Mouse (Mus musculus): Measurements from ENCODE around the gene Spata21. TPM values are rescaled to one million over a fixed set of nuclear protein-coding genes. Genes with fewer than 3 reads are reported as not detected.

Gene Spata21
- polyA plus RNA-seq, 1 experiment from 2014 or later, result 0.12 TPM

GRCm38 (mm10) chr4:141113831-141114230 lies 25.7 kb downstream of the Spata21 start:
- TF ChIP-seq CTCF (IDR thresholded peaks at IDR 0.05; ENCODE audit: low read depth), result no peak
- H3K36me3 ChIP-seq (ENCODE audit: control insufficient read depth, insufficient read depth), result peaks cover 77% of the 10 kb centered on the region
- H3K9ac ChIP-seq (ENCODE audit: low read depth, low read length), result no peak overlapping the region
- ATAC-seq, result no peak
- no peak overlapping the region for H3K27ac ChIP-seq (ENCODE audit: low read depth, low read length)
- H3K4me2 ChIP-seq (replicated peaks; ENCODE audit: low read depth), result no peak overlapping the region
- 58% methylated on average over 7 of the region's 7 CpGs for WGBS
- H3K4me3 ChIP-seq (ENCODE audit: low read depth, low read length), result no peak overlapping the region
- H3K27me3 ChIP-seq (replicated peaks; ENCODE audit: control insufficient read depth, insufficient read depth, low read length), result no peaks in the 10 kb centered on the region
- no peaks in the 10 kb centered on the region for H3K4me1 ChIP-seq (replicated peaks; ENCODE audit: control insufficient read depth, insufficient read depth, low read length)
- H3K9me3 ChIP-seq (ENCODE audit: control insufficient read depth), result no peaks in the 10 kb centered on the region

DNA sequence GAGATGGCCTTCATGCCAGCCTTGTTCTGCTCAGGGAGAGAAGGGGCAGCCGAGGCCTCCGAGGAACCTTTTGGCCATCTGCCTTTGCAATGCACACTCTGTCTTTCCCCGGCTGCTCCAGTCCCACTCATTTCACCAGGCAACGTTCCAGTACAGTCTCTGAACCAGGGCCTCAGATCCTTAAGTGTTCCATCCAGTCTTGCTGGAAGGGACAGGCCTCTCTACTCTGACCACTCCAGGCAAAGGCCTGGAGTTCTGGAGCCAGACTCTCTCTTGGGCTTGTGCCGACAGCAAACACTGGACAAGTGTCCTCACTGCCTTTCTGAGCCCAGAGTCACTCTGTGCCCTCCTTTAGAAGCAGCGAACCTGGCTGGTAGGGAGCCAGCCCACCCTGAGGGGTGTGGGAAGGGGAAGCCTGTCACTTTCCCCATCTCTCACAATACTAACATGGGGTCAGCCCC lies 26.4 kb downstream of the Spata21 start:
- Histone ChIP-seq H3K9me3 (ENCODE audit: control insufficient read depth) (no peaks in the 10 kb centered on the region), H3K27ac (ENCODE audit: low read depth, low read length) (0 out of 2 replicates have a peak overlapping the region, but pooled peaks have one; percentile 31), H3K9ac (ENCODE audit: low read depth, low read length) (no peak overlapping the region), H3K36me3 (ENCODE audit: control insufficient read depth, insufficient read depth) (peaks cover 77% of the 10 kb centered on the region), H3K4me1 (replicated peaks; ENCODE audit: control insufficient read depth, insufficient read depth, low read length) (no peaks in the 10 kb centered on the region), H3K4me2 (replicated peaks; ENCODE audit: low read depth) (no peak overlapping the region), H3K4me3 (ENCODE audit: low read depth, low read length) (no peak overlapping the region), H3K27me3 (replicated peaks; ENCODE audit: control insufficient read depth, insufficient read depth, low read length) (no peaks in the 10 kb centered on the region)
- no peak for ATAC-seq
- 82% methylated on average over 6 of the region's 6 CpGs for WGBS
- no peak for TF ChIP-seq CTCF (IDR thresholded peaks at IDR 0.05; ENCODE audit: low read depth)

DNA sequence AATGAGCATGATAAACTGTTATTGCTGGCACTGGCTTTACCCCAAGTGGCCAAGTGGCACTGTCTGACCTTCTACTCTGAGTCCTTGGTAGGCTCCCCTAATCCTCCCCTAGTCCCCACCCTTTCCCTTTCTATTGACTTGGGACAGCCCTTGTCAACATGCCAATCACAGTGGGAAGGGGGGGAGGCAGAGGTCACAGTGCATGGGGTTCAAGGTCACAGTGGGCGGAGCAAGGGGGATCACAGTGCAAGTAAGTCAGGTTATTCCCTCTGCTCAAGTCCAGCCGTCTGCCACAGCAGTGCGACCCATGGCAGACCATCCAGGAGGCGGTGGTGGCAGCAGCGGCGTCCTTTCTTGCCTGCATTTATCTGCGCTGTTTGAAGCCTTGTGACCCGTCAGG lies 27.3 kb downstream of the Spata21 start:
- TF ChIP-seq CTCF (IDR thresholded peaks at IDR 0.05; ENCODE audit: low read depth), result no peak
- Histone ChIP-seq H3K36me3 (ENCODE audit: control insufficient read depth, insufficient read depth) (peaks cover 74% of the 10 kb centered on the region), H3K27me3 (replicated peaks; ENCODE audit: control insufficient read depth, insufficient read depth, low read length) (no peaks in the 10 kb centered on the region), H3K9ac (ENCODE audit: low read depth, low read length) (no peak overlapping the region), H3K4me3 (ENCODE audit: low read depth, low read length) (no peak overlapping the region), H3K4me2 (replicated peaks; ENCODE audit: low read depth) (no peak overlapping the region), H3K4me1 (replicated peaks; ENCODE audit: control insufficient read depth, insufficient read depth, low read length) (no peaks in the 10 kb centered on the region), H3K27ac (ENCODE audit: low read depth, low read length) (no peak overlapping the region), H3K9me3 (ENCODE audit: control insufficient read depth) (no peaks in the 10 kb centered on the region)
- WGBS, result 77% methylated on average over 8 of the region's 8 CpGs
- no peak for ATAC-seq

DNA sequence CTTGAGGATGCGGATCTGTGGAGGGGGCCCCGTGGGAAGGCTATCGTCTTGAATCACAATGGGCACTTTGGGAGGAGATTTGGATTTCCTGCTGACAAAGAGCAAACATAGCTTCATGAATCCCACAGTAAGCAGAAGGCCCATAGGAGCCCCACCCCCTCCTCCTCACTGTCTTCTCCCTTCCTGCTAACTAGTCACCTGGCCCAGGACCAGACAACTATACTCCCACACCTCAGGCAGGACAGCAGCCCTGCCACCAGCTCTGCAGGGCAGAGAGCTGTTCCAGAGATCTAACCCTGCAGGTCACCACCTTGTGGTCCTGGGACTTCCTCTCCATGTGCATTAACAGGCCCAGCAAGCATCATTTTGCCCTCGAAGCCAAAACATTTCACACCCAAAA lies 30.6 kb downstream of the Spata21 start:
- TF ChIP-seq CTCF (IDR thresholded peaks at IDR 0.05; ENCODE audit: low read depth), result no peak
- no peak overlapping the region for H3K9ac ChIP-seq (ENCODE audit: low read depth, low read length)
- no peak overlapping the region for H3K4me2 ChIP-seq (replicated peaks; ENCODE audit: low read depth)
- no peak overlapping the region for H3K27ac ChIP-seq (ENCODE audit: low read depth, low read length)
- H3K9me3 ChIP-seq (ENCODE audit: control insufficient read depth), result no peaks in the 10 kb centered on the region
- 45% methylated on average over 4 of the region's 4 CpGs for WGBS
- no peaks in the 10 kb centered on the region for H3K27me3 ChIP-seq (replicated peaks; ENCODE audit: control insufficient read depth, insufficient read depth, low read length)
- no peak for ATAC-seq
- no peak overlapping the region for H3K4me3 ChIP-seq (ENCODE audit: low read depth, low read length)
- H3K4me1 ChIP-seq (replicated peaks; ENCODE audit: control insufficient read depth, insufficient read depth, low read length), result no peaks in the 10 kb centered on the region
- H3K36me3 ChIP-seq (ENCODE audit: control insufficient read depth, insufficient read depth), result peaks cover 56% of the 10 kb centered on the region

DNA sequence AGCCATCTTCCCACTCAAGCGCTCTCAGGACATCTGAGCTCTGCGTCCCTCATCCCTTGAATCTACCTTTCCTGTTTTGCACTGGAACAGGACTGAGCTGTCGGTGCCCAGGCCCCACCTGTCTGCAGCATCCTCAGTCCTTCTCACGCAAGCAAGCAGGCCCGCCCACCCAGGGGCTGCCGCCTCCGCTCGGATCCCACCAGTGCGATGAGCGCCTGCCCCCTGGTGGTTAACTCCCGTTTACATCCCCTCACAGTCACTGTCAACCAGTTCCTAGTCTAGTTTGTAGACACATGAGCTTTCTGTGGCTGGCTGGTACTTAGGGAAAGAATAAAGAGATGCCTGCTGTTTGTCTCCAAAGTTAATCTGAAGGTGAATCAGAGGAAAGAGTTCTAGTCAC lies 32.6 kb downstream of the Spata21 start:
- Histone ChIP-seq H3K4me3 (ENCODE audit: low read depth, low read length) (no peak overlapping the region), H3K36me3 (ENCODE audit: control insufficient read depth, insufficient read depth) (peaks cover 42% of the 10 kb centered on the region), H3K27ac (ENCODE audit: low read depth, low read length) (no peak overlapping the region), H3K4me2 (replicated peaks; ENCODE audit: low read depth) (no peak overlapping the region), H3K9me3 (ENCODE audit: control insufficient read depth) (no peaks in the 10 kb centered on the region), H3K27me3 (replicated peaks; ENCODE audit: control insufficient read depth, insufficient read depth, low read length) (no peaks in the 10 kb centered on the region), H3K4me1 (replicated peaks; ENCODE audit: control insufficient read depth, insufficient read depth, low read length) (no peaks in the 10 kb centered on the region; the same call in 1 of the 2 replicates), H3K9ac (ENCODE audit: low read depth, low read length) (no peak overlapping the region)
- 23% methylated on average over 11 of the region's 11 CpGs for WGBS
- ATAC-seq, result no peak
- peak; percentile 88 for TF ChIP-seq CTCF (IDR thresholded peaks at IDR 0.05; ENCODE audit: low read depth)

DNA sequence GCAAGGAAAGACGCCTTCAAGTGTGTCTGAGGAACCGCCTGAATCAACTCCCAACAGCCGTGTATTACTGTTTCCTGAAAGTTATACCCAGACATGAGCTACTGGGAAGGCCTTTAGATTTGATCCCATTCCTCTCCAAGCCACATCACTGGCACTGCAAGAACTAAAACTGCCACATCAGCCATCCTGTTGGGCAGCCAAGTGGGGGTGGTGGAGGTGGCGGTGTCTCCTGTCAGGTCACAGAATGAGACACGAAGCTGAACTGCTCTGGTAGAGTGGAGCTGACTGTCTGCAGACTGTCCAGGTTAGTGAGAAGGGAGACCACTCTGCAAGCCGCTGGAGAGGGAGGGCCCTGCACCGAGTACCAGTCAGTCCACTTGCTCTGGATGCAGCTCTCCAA lies 34.5 kb downstream of the Spata21 start:
- Histone ChIP-seq H3K27me3 (replicated peaks; ENCODE audit: control insufficient read depth, insufficient read depth, low read length) (no peaks in the 10 kb centered on the region), H3K4me3 (ENCODE audit: low read depth, low read length) (no peak overlapping the region), H3K27ac (ENCODE audit: low read depth, low read length) (no peak overlapping the region), H3K4me1 (replicated peaks; ENCODE audit: control insufficient read depth, insufficient read depth, low read length) (no peaks in the 10 kb centered on the region; the same call in 1 of the 2 replicates), H3K4me2 (replicated peaks; ENCODE audit: low read depth) (no peak overlapping the region), H3K9me3 (ENCODE audit: control insufficient read depth) (no peaks in the 10 kb centered on the region), H3K9ac (ENCODE audit: low read depth, low read length) (no peak overlapping the region), H3K36me3 (ENCODE audit: control insufficient read depth, insufficient read depth) (peaks cover 22% of the 10 kb centered on the region)
- no peak for ATAC-seq
- TF ChIP-seq CTCF (IDR thresholded peaks at IDR 0.05; ENCODE audit: low read depth), result no peak
- 68% methylated on average over 7 of the region's 7 CpGs for WGBS

DNA sequence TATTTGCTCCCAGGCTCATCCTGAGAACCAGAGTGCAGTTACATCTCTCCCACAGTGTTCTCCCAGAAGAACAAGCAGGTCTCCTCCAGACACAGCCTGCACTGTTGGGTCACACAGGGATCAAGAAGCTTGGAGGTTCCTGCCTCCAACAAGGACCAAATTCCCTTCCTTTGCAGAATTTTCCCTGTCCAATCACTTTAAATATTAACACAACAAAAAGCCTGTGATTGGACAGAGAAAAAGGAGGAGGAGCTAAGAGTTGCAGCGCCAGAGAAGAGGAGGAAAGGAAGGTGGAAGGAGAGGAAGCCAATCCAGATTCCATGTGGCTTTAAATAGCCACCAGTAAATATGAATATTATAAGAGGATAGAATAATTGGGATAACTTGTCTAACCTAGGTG lies 34.9 kb downstream of the Spata21 start:
- H3K36me3 ChIP-seq (ENCODE audit: control insufficient read depth, insufficient read depth), result peaks cover 18% of the 10 kb centered on the region
- 6% methylated on average over 1 of the region's 1 CpGs for WGBS
- no peak for ATAC-seq
- no peak for TF ChIP-seq CTCF (IDR thresholded peaks at IDR 0.05; ENCODE audit: low read depth)
- H3K27me3 ChIP-seq (replicated peaks; ENCODE audit: control insufficient read depth, insufficient read depth, low read length), result no peaks in the 10 kb centered on the region
- no peaks in the 10 kb centered on the region; the same call in 1 of the 2 replicates for H3K4me1 ChIP-seq (replicated peaks; ENCODE audit: control insufficient read depth, insufficient read depth, low read length)
- no peak overlapping the region for H3K4me2 ChIP-seq (replicated peaks; ENCODE audit: low read depth)
- no peaks in the 10 kb centered on the region for H3K9me3 ChIP-seq (ENCODE audit: control insufficient read depth)
- no peak overlapping the region for H3K27ac ChIP-seq (ENCODE audit: low read depth, low read length)
- H3K9ac ChIP-seq (ENCODE audit: low read depth, low read length), result no peak overlapping the region
- no peak overlapping the region for H3K4me3 ChIP-seq (ENCODE audit: low read depth, low read length)
